Mouse (Mus musculus): ENCODE data around the gene Phf21b. TPM values are rescaled to one million over a fixed set of nuclear protein-coding genes. Genes with fewer than 3 reads are reported as not detected.

Gene Phf21b
- polyA plus RNA-seq, 1 experiment from 2014 or later = 0.39 TPM

DNA sequence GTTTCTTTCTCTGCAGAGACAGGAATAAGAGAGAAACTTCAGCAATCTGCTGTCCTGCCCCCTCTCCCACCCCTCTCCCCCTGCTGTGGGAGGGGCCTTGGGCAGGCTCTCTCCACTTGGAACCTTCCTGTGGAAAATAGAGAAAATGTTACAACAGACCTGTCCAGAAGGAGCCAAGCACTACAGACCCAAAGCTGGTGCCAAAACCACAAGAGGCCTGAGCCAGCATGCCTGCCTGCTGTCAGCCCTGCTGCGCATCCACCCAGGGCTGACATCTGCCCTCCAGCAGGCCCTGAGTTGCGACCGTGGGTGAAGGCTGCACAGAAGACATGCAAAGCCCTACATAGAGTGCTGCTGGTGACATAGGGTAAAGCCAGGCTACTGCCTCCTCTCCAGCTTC, 16.3 kb downstream of the Phf21b start:
- ATAC-seq (replicated peaks; ENCODE audit: insufficient number of reproducible peaks, low FRiP score, low TSS enrichment) = no peak
- H3K4me3 ChIP-seq (ENCODE audit: low read depth, low read length) = no peak overlapping the region
- H3K9ac ChIP-seq (ENCODE audit: low read depth, low read length) = no peak overlapping the region
- H3K4me1 ChIP-seq (ENCODE audit: control insufficient read depth, insufficient read depth, low read length) = peaks cover 23% of the 10 kb centered on the region
- no peak overlapping the region for H3K4me2 ChIP-seq
- no peaks in the 10 kb centered on the region for H3K36me3 ChIP-seq (ENCODE audit: control insufficient read depth, insufficient read depth, low read length)
- no peaks in the 10 kb centered on the region for H3K9me3 ChIP-seq (replicated peaks; ENCODE audit: control insufficient read depth, low read length)
- 83% methylated on average over 3 of the region's 3 CpGs for WGBS (ENCODE audit: insufficient replicate concordance)
- no peak overlapping the region for H3K27ac ChIP-seq (ENCODE audit: low read depth, low read length)
- H3K27me3 ChIP-seq (ENCODE audit: control insufficient read depth, insufficient read depth, low read length) = no peaks in the 10 kb centered on the region

DNA sequence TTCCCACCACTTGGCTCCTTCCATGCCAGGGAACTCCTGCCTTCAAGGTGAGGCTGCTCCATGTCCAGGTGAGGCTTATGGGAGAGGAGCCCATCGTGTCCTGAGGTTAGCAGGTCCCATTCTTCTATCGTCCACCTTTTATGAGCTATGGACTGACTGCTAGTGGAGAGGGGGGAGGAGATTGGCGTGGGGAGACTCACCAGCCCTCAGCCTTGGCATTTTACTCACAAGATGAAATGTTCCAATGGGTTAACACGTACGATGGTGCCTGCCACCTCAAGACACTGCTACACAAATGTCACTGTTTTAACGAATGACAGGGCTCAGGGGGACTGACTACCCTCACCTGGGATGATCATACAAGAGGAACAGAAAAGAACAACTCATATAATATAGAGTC, 18.0 kb downstream of the Phf21b start:
- H3K27me3 ChIP-seq (ENCODE audit: control insufficient read depth, insufficient read depth, low read length) = no peaks in the 10 kb centered on the region
- 83% methylated on average over 6 of the region's 6 CpGs for WGBS (ENCODE audit: insufficient replicate concordance)
- H3K9ac ChIP-seq (ENCODE audit: low read depth, low read length) = no peak overlapping the region
- no peak for ATAC-seq (replicated peaks; ENCODE audit: insufficient number of reproducible peaks, low FRiP score, low TSS enrichment)
- H3K9me3 ChIP-seq (replicated peaks; ENCODE audit: control insufficient read depth, low read length) = no peaks in the 10 kb centered on the region
- H3K4me1 ChIP-seq (ENCODE audit: control insufficient read depth, insufficient read depth, low read length) = peaks cover 16% of the 10 kb centered on the region
- H3K4me3 ChIP-seq (ENCODE audit: low read depth, low read length) = no peak overlapping the region
- H3K27ac ChIP-seq (ENCODE audit: low read depth, low read length) = no peak overlapping the region
- H3K36me3 ChIP-seq (ENCODE audit: control insufficient read depth, insufficient read depth, low read length) = no peaks in the 10 kb centered on the region
- no peak overlapping the region for H3K4me2 ChIP-seq

DNA sequence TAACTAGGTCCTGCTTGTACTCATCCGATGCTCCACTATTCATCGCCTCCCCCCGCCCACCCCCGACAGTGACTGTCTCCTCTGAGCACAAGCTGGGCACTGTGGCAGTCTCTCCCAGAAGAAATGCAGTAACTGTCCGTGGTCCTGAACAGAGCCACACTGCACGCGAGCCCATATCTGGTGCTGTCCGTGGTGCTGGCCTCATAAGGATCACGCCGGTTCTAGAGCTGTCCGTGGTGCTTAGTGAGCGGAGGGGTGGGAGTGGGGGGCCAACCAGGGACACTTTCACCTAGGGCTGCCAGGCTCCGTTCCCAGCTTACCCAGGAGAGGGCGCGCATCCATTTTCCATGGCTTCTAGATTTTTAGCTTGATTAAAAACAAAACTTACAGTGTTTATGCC, 26.4 kb downstream of the Phf21b start:
- Histone ChIP-seq H3K4me2 (no peak overlapping the region), H3K9ac (ENCODE audit: low read depth, low read length) (no peak overlapping the region), H3K27ac (ENCODE audit: low read depth, low read length) (no peak overlapping the region), H3K27me3 (ENCODE audit: control insufficient read depth, insufficient read depth, low read length) (no peaks in the 10 kb centered on the region), H3K4me1 (ENCODE audit: control insufficient read depth, insufficient read depth, low read length) (no peaks in the 10 kb centered on the region), H3K36me3 (ENCODE audit: control insufficient read depth, insufficient read depth, low read length) (no peaks in the 10 kb centered on the region), H3K4me3 (ENCODE audit: low read depth, low read length) (no peak overlapping the region), H3K9me3 (replicated peaks; ENCODE audit: control insufficient read depth, low read length) (no peaks in the 10 kb centered on the region)
- 0 out of 2 replicates have a peak, but pooled peaks have one; percentile 55 for ATAC-seq (replicated peaks; ENCODE audit: insufficient number of reproducible peaks, low FRiP score, low TSS enrichment)
- 4% methylated on average over 15 of the region's 15 CpGs for WGBS (ENCODE audit: insufficient replicate concordance)

DNA sequence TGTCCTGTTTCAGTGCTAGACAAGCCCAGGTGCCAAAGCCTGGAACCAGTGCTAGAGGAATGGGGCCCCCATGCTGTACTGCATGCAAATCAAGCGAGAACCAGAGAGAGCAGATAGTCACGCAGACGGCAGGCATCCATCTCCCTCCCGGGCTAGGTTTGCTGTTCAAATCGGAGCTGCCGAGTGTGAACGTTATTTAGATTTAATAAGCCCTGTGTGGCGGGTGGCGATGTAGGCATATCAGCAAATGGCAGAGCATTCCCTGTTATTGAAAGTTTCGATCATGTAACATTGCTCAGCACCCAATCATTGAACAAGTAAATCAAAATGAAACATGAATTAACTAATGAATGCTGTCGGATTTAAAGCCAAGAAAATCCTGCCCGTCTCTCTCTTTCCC, 27.2 kb downstream of the Phf21b start:
- no peak for ATAC-seq (replicated peaks; ENCODE audit: insufficient number of reproducible peaks, low FRiP score, low TSS enrichment)
- no peaks in the 10 kb centered on the region for H3K27me3 ChIP-seq (ENCODE audit: control insufficient read depth, insufficient read depth, low read length)
- no peak overlapping the region for H3K9ac ChIP-seq (ENCODE audit: low read depth, low read length)
- no peaks in the 10 kb centered on the region for H3K4me1 ChIP-seq (ENCODE audit: control insufficient read depth, insufficient read depth, low read length)
- no peaks in the 10 kb centered on the region for H3K9me3 ChIP-seq (replicated peaks; ENCODE audit: control insufficient read depth, low read length)
- no peak overlapping the region for H3K27ac ChIP-seq (ENCODE audit: low read depth, low read length)
- no peak overlapping the region for H3K4me2 ChIP-seq
- no peaks in the 10 kb centered on the region for H3K36me3 ChIP-seq (ENCODE audit: control insufficient read depth, insufficient read depth, low read length)
- no peak overlapping the region for H3K4me3 ChIP-seq (ENCODE audit: low read depth, low read length)
- WGBS (ENCODE audit: insufficient replicate concordance) = 85% methylated on average over 12 of the region's 12 CpGs

DNA sequence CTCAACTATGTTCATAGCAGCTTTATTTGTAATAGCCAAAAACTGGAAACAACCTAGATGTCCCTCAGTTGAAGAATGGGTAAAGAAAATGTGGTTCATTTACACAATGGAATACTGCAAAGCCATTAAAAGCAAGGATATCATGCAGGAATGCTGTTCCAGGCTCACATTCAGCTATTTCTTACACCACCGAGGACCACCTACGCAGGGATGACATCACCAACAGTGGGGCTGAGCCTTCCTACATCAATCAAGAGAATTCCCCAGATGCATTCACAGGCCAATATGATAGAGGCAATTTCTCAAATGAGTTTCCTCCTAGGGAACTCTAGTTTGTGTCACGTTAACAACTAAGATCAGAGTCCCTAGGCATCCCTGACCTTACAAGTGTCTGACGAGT, 32.8 kb downstream of the Phf21b start:
- 79% methylated on average over 4 of the region's 4 CpGs for WGBS (ENCODE audit: insufficient replicate concordance)
- no peak overlapping the region for H3K4me3 ChIP-seq (ENCODE audit: low read depth, low read length)
- no peaks in the 10 kb centered on the region for H3K27me3 ChIP-seq (ENCODE audit: control insufficient read depth, insufficient read depth, low read length)
- H3K4me2 ChIP-seq = no peak overlapping the region
- H3K36me3 ChIP-seq (ENCODE audit: control insufficient read depth, insufficient read depth, low read length) = no peaks in the 10 kb centered on the region
- ATAC-seq (replicated peaks; ENCODE audit: insufficient number of reproducible peaks, low FRiP score, low TSS enrichment) = no peak
- H3K9me3 ChIP-seq (replicated peaks; ENCODE audit: control insufficient read depth, low read length) = no peaks in the 10 kb centered on the region; the same call in 1 of the 2 replicates
- no peaks in the 10 kb centered on the region for H3K4me1 ChIP-seq (ENCODE audit: control insufficient read depth, insufficient read depth, low read length)
- no peak overlapping the region for H3K9ac ChIP-seq (ENCODE audit: low read depth, low read length)
- no peak overlapping the region for H3K27ac ChIP-seq (ENCODE audit: low read depth, low read length)

DNA sequence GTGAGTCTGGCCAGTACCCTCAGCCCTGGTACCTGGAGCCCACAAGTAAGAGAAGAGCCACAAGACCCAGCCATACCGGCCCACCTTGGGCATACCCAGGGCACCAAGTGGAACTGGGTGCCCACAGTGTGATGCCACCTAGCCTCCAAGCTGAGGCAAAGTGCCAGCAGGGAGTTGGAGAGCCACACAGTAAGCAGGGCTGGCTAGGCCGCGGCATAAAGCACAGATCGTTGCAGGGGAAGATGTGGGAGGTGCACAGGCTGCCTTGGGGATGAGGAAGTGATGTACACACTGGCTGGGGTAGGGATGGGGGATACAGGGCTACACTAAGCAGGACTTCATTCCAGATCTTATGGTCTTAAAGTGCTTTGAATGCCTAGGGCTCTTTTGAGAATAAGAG, 35.0 kb downstream of the Phf21b start:
- no peaks in the 10 kb centered on the region for H3K27me3 ChIP-seq (ENCODE audit: control insufficient read depth, insufficient read depth, low read length)
- WGBS (ENCODE audit: insufficient replicate concordance) = 82% methylated on average over 4 of the region's 4 CpGs
- no peak overlapping the region for H3K9ac ChIP-seq (ENCODE audit: low read depth, low read length)
- H3K36me3 ChIP-seq (ENCODE audit: control insufficient read depth, insufficient read depth, low read length) = no peaks in the 10 kb centered on the region
- no peak overlapping the region for H3K4me3 ChIP-seq (ENCODE audit: low read depth, low read length)
- no peak overlapping the region for H3K27ac ChIP-seq (ENCODE audit: low read depth, low read length)
- no peak for ATAC-seq (replicated peaks; ENCODE audit: insufficient number of reproducible peaks, low FRiP score, low TSS enrichment)
- no peak overlapping the region for H3K4me2 ChIP-seq
- no peaks in the 10 kb centered on the region; the same call in 1 of the 2 replicates for H3K9me3 ChIP-seq (replicated peaks; ENCODE audit: control insufficient read depth, low read length)
- H3K4me1 ChIP-seq (ENCODE audit: control insufficient read depth, insufficient read depth, low read length) = no peaks in the 10 kb centered on the region

DNA sequence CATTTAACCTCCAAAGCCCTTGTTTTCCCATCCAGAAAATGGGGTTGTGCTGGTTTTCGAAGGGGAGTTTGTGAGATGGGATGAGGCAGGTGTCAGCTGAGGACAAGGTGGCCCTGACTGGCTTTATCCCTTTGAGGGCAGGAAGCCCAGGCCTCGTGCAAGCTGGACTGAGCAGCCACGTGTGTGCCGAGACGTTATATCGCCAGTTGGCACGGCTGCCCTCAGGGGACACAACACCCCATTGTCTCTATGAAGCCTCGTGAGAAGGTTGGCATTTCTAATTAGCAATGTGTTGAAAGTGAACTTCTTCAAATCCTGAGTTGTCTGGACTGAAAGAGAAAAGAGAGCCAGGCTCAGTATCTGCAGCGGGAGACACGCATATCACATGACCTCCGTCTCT, 37.6 kb downstream of the Phf21b start:
- Histone ChIP-seq H3K9me3 (replicated peaks; ENCODE audit: control insufficient read depth, low read length) (no peaks in the 10 kb centered on the region; the same call in 1 of the 2 replicates), H3K9ac (ENCODE audit: low read depth, low read length) (no peak overlapping the region), H3K27me3 (ENCODE audit: control insufficient read depth, insufficient read depth, low read length) (no peaks in the 10 kb centered on the region), H3K36me3 (ENCODE audit: control insufficient read depth, insufficient read depth, low read length) (no peaks in the 10 kb centered on the region), H3K4me2 (no peak overlapping the region), H3K4me1 (ENCODE audit: control insufficient read depth, insufficient read depth, low read length) (no peaks in the 10 kb centered on the region), H3K4me3 (ENCODE audit: low read depth, low read length) (no peak overlapping the region), H3K27ac (ENCODE audit: low read depth, low read length) (no peak overlapping the region)
- ATAC-seq (replicated peaks; ENCODE audit: insufficient number of reproducible peaks, low FRiP score, low TSS enrichment) = no peak
- WGBS (ENCODE audit: insufficient replicate concordance) = 78% methylated on average over 11 of the region's 11 CpGs

DNA sequence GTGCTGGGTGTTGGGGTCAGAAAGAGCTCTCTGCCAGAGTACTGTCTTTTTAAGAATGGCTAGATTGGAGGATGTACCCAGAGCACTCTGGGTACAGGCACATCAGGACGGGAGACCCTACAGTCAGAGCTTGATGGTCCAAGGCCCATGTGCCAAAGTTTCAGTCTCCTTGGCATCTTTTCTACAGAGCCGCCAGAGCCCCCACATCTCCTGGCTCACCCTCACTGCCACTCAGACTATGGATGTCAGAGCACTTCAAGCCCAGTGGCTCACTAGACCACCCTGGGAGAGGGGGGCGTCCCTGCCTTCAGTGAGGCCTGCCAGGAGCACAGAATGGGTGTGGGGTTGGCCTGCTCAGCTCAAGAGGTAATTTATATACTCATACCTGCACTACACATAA, 38.3 kb downstream of the Phf21b start:
- WGBS (ENCODE audit: insufficient replicate concordance) = 67% methylated on average over 3 of the region's 3 CpGs
- no peaks in the 10 kb centered on the region for H3K27me3 ChIP-seq (ENCODE audit: control insufficient read depth, insufficient read depth, low read length)
- H3K9ac ChIP-seq (ENCODE audit: low read depth, low read length) = no peak overlapping the region
- no peaks in the 10 kb centered on the region for H3K4me1 ChIP-seq (ENCODE audit: control insufficient read depth, insufficient read depth, low read length)
- no peaks in the 10 kb centered on the region for H3K36me3 ChIP-seq (ENCODE audit: control insufficient read depth, insufficient read depth, low read length)
- H3K27ac ChIP-seq (ENCODE audit: low read depth, low read length) = no peak overlapping the region
- no peak overlapping the region for H3K4me3 ChIP-seq (ENCODE audit: low read depth, low read length)
- no peaks in the 10 kb centered on the region; the same call in 1 of the 2 replicates for H3K9me3 ChIP-seq (replicated peaks; ENCODE audit: control insufficient read depth, low read length)
- no peak overlapping the region for H3K4me2 ChIP-seq
- ATAC-seq (replicated peaks; ENCODE audit: insufficient number of reproducible peaks, low FRiP score, low TSS enrichment) = no peak

DNA sequence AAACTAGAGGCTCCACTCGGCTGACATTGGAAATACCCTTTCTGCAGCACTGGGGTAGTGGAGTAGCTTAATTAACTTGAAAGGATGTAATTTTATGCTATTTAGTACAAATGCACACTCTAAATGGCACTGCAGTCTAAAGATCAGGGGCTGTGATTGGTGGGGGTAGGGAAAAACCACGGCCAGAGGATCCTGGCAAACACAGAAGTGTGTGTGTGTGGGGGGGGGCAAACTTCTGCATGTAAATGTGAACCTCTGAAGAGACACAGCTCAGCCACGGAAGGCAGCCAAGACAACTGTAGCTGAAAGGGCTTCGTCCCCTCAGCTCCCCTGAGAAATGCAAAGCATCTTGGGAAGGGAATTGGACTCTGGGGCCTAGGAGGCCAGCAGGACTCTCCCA, 40.7 kb downstream of the Phf21b start:
- no peak for ATAC-seq (replicated peaks; ENCODE audit: insufficient number of reproducible peaks, low FRiP score, low TSS enrichment)
- Histone ChIP-seq H3K36me3 (ENCODE audit: control insufficient read depth, insufficient read depth, low read length) (no peaks in the 10 kb centered on the region), H3K27me3 (ENCODE audit: control insufficient read depth, insufficient read depth, low read length) (no peaks in the 10 kb centered on the region), H3K4me2 (no peak overlapping the region), H3K4me3 (ENCODE audit: low read depth, low read length) (no peak overlapping the region), H3K9ac (ENCODE audit: low read depth, low read length) (no peak overlapping the region), H3K4me1 (ENCODE audit: control insufficient read depth, insufficient read depth, low read length) (no peaks in the 10 kb centered on the region), H3K27ac (ENCODE audit: low read depth, low read length) (no peak overlapping the region), H3K9me3 (replicated peaks; ENCODE audit: control insufficient read depth, low read length) (no peaks in the 10 kb centered on the region)
- WGBS (ENCODE audit: insufficient replicate concordance) = 69% methylated on average over 4 of the region's 4 CpGs
